Mouse (Mus musculus): ENCODE data around the gene Polr2m. TPM values are rescaled to one million over a fixed set of nuclear protein-coding genes. Genes with fewer than 3 reads are reported as not detected.

Gene Polr2m
- 91.7 and 100 TPM in 2 replicates for polyA plus RNA-seq (2012; rRNA removed)

DNA sequence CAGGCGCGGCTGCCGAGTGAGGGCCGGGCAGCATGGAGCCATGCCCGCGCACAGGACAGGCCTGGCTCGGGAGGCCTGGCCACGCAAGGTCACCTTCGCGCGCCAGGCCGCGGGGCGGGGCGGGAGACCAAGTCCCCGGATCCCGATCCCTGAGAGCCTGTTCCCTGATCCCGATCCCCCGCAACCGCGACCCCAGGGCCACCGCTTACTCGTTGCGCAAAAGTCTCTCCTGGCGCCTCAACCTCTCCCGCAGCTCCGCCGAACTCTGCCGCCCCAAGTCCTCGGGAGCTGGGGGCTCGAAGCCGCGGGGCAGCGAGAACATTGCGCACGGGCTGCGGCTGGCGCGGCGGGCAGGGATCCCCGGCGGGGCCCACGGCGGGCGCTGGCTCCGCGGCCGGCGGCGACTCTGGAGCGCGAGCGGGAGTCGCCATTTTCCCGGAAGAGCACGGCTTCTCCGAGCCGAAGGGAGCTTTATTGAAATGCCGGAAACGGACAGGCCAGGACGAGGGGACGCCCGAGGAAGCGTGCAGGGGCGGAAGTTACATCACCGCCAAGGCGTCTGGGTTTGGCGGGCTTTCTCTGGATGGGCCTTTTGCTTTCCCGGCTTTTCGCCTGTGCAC, at the start of gene Polr2m:
Polr2m (minus strand) TSS at position 461 of the 620 bp plus-strand sequence.

Other genes starting within 250 kb of the Polr2m start
- gene Myzap, start 106.4 kb upstream of the Polr2m start, polyA plus RNA-seq (2012; rRNA removed) = 2.3 and 2.6 TPM in 2 replicates

Measured in liver, embryonic 14 days (tissue).